Mouse (Mus musculus): ENCODE measurements around the gene Tnnt3.

GRCm38 (mm10) chr7:142487341-142487859 is 11.2 kb upstream of the Tnnt3 start:
- TF ChIP-seq POLR2A (IDR thresholded peaks at IDR 0.05; ENCODE audit: borderline replicate concordance, low read depth, low read length), result no peak
- TF ChIP-seq CTCF (IDR thresholded peaks at IDR 0.05; ENCODE audit: low read depth, low read length), result no peak

All from bone marrow macrophage, adult 2 months (primary cell).